In the genomic region with DNA sequence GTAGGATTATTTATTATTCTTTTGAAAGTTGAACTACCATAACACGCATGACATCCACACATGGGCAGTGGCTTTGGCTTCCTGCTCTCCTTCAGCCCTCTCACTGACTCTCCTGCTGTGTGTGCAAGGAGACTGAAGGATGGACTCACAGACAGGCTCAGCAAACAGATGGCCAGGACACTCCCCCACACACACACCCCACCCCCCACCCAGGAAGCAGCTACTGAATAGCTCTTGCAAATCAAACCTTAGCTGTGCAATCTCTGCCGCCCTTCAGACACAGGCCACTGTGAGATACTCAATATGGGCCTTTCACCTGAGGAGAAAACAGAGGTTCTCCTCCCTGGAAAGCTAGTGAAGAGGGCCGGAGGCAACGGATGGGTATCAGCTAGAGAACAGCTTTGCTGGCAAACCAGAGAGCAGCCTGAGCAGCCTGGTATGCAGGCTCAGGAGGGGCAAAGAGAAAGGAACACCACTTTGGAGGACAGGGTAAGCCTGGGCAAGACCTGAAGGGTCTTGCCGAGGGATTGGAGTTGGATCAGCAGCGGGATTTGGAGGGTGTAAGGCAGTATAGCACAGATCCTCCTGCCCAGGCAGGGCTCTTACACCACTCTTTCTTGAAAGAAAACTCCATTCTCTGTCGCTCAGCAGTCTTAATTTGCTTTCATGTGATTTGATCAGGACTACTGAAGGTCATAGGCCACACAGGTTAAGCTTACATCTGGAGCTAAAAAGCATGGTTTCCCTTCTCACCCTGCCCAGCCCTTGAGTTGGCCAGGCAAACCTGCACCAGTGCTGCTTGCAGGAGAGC, we compare ENCODE assay signal across 8 mouse cellular contexts. TPM values are rescaled to one million over a fixed set of nuclear protein-coding genes. Genes with fewer than 3 reads are reported as not detected.
DNase-seq lines count a peak whose midpoint lies in the region; ATAC-seq lines count a peak whose summit lies in the region.

No protein-coding gene starts in this region.

- 39% methylated on average over 7 of the region's 7 CpGs for WGBS in heart, embryonic 10.5 days
- 42% methylated on average over 7 of the region's 7 CpGs for WGBS in heart, embryonic 11.5 days (ENCODE audit: insufficient replicate concordance)
- 15% methylated on average over 7 of the region's 7 CpGs for WGBS in hindbrain, embryonic 14.5 days
- WGBS in neural tube, embryonic 12.5 days: 19% methylated on average over 7 of the region's 7 CpGs

- H3K4me2 ChIP-seq in heart, embryonic 11.5 days: no peak overlapping the region
- H3K4me2 ChIP-seq in hindbrain, embryonic 14.5 days (replicated peaks): peak overlapping the region; percentile 84
- peak overlapping the region; percentile 93 for H3K4me2 ChIP-seq in neural tube, embryonic 12.5 days (replicated peaks)

- no peaks in the 10 kb centered on the region for H3K36me3 ChIP-seq in heart, embryonic 10.5 days
- no peaks in the 10 kb centered on the region for H3K36me3 ChIP-seq in heart, embryonic 11.5 days (ENCODE audit: control insufficient read depth, insufficient read depth, low read length)
- no peaks in the 10 kb centered on the region for H3K36me3 ChIP-seq in hindbrain, embryonic 14.5 days (replicated peaks; ENCODE audit: control insufficient read depth, insufficient read depth)
- no peaks in the 10 kb centered on the region for H3K36me3 ChIP-seq in neural tube, embryonic 12.5 days

- no peak overlapping the region for H3K9ac ChIP-seq in heart, embryonic 11.5 days (ENCODE audit: low read depth, low read length)
- peak overlapping the region; percentile 99 for H3K9ac ChIP-seq in hindbrain, embryonic 14.5 days
- peak overlapping the region; percentile 97 for H3K9ac ChIP-seq in neural tube, embryonic 12.5 days

- DNase-seq in heart, embryonic 10.5 days (ENCODE audit: low spot score): no peak
- peak; percentile 69 for DNase-seq in cerebellum, adult 9-10 months
- no peak for DNase-seq in hindbrain, embryonic 14.5 days (ENCODE audit: low spot score)
- DNase-seq in urinary bladder, adult 2 months (ENCODE audit: low spot score): no peak
- DNase-seq in right cerebral cortex, postnatal 36 days (ENCODE audit: low spot score in 2 of 2): no peak
- DNase-seq in heart, postnatal 4 days: no peak

- H3K4me3 ChIP-seq in heart, embryonic 10.5 days: 0 out of 2 replicates have a peak overlapping the region, but pooled peaks have one; percentile 10
- H3K4me3 ChIP-seq in heart, embryonic 11.5 days (ENCODE audit: low read depth, low read length): no peak overlapping the region
- H3K4me3 ChIP-seq in hindbrain, embryonic 14.5 days (replicated peaks; ENCODE audit: low read length): peak overlapping the region; percentile 98
- peak overlapping the region; percentile 94 for H3K4me3 ChIP-seq in neural tube, embryonic 12.5 days

- peaks cover 40% of the 10 kb centered on the region for H3K4me1 ChIP-seq in heart, embryonic 10.5 days
- peaks cover 12% of the 10 kb centered on the region; the same call in 1 of the 2 replicates for H3K4me1 ChIP-seq in heart, embryonic 11.5 days (ENCODE audit: control insufficient read depth, insufficient read depth, low read length)
- peaks cover 54% of the 10 kb centered on the region for H3K4me1 ChIP-seq in hindbrain, embryonic 14.5 days (replicated peaks; ENCODE audit: control insufficient read depth, insufficient read depth, low read length)
- peaks cover 59% of the 10 kb centered on the region for H3K4me1 ChIP-seq in neural tube, embryonic 12.5 days

- H3K27ac ChIP-seq in heart, embryonic 10.5 days: no peak overlapping the region
- no peak overlapping the region for H3K27ac ChIP-seq in heart, embryonic 11.5 days (ENCODE audit: low read depth, low read length)
- H3K27ac ChIP-seq in hindbrain, embryonic 14.5 days: peak overlapping the region; percentile 17; the same call in 1 of the 2 replicates
- no peak overlapping the region for H3K27ac ChIP-seq in neural tube, embryonic 12.5 days

- H3K27me3 ChIP-seq in heart, embryonic 10.5 days (ENCODE audit: insufficient read depth, poor library complexity, severe bottlenecking): peaks cover 37% of the 10 kb centered on the region
- H3K27me3 ChIP-seq in heart, embryonic 11.5 days (ENCODE audit: control insufficient read depth, insufficient read depth, low read length): peaks cover 26% of the 10 kb centered on the region
- no peaks in the 10 kb centered on the region for H3K27me3 ChIP-seq in hindbrain, embryonic 14.5 days (ENCODE audit: control insufficient read depth, insufficient read depth, low read length)
- no peaks in the 10 kb centered on the region for H3K27me3 ChIP-seq in neural tube, embryonic 12.5 days (replicated peaks)

- ATAC-seq in heart, embryonic 11.5 days (replicated peaks; ENCODE audit: insufficient number of reproducible peaks, low FRiP score, low TSS enrichment): no peak
- no peak for ATAC-seq in hindbrain, embryonic 14.5 days (ENCODE audit: low FRiP score)
- no peak for ATAC-seq in neural tube, embryonic 12.5 days (ENCODE audit: low FRiP score, low read depth)

- H3K9me3 ChIP-seq in heart, embryonic 10.5 days: no peaks in the 10 kb centered on the region
- H3K9me3 ChIP-seq in heart, embryonic 11.5 days (replicated peaks; ENCODE audit: control insufficient read depth, low read length): no peaks in the 10 kb centered on the region
- no peaks in the 10 kb centered on the region for H3K9me3 ChIP-seq in hindbrain, embryonic 14.5 days (ENCODE audit: control insufficient read depth, low read length)
- H3K9me3 ChIP-seq in neural tube, embryonic 12.5 days: no peaks in the 10 kb centered on the region

RNA-seq across cellular contexts. Expression of gene Mtcl1, which starts 3.1 kb away (rescaled TPM):
- polyA plus RNA-seq in heart, embryonic 10.5 days (2016; fragmentation: Nextera tagmentation; extraction: Ambion mirVana): 2.4 and 3.7 TPM in 2 replicates
- polyA plus RNA-seq in heart, embryonic 11.5 days (2014; fragmentation: Nextera tagmentation; extraction: Ambion mirVana): 1.7 and 2.8 TPM in 2 replicates
- polyA plus RNA-seq in hindbrain, embryonic 14.5 days (2014; fragmentation: Nextera tagmentation; extraction: Ambion mirVana): 35.1 and 37.9 TPM in 2 replicates
- polyA plus RNA-seq in neural tube, embryonic 12.5 days (2016; fragmentation: Nextera tagmentation; extraction: Ambion mirVana): 35.0 and 38.6 TPM in 2 replicates
- 5.8 and 9.0 TPM in 2 replicates for polyA plus RNA-seq in urinary bladder, adult 2 months (2012; rRNA removed)
- 1 to 10 TPM; 4.9 to 5.4 TPM for total RNA-seq in heart, postnatal 4 days (2021)
